1 mouse cellular context compared by ENCODE assay signal in genomic region chr4:117013596-117013995, GRCm38 (mm10).
TF ChIP-seq lines count a peak whose summit lies in the region.

No protein-coding gene starts in this region.

TF ChIP-seq in MEL, 35 proteins besides CTCF, POLR2A, EP300 and RAD21 (continued from another document):
- TF ChIP-seq GABPA (IDR thresholded peaks at IDR 0.05; ENCODE audit: low read depth, low read length) (no peak), ELF1 (IDR thresholded peaks at IDR 0.05; ENCODE audit: low read depth, low read length) (no peak), ZC3H11A (IDR thresholded peaks at IDR 0.05; ENCODE audit: low read depth, low read length) (no peak), CHD1 (IDR thresholded peaks at IDR 0.05; ENCODE audit: low read depth, low read length) (no peak), ZMIZ1 (IDR thresholded peaks at IDR 0.05; ENCODE audit: low read depth, low read length) (no peak), USF2 (IDR thresholded peaks at IDR 0.05; ENCODE audit: borderline replicate concordance in 1 of 2, insufficient read depth in 1 of 2, low read depth in 1 of 2, low read length in 2 of 2) (no peak), RCOR1 (IDR thresholded peaks at IDR 0.05; ENCODE audit: low read depth, low read length) (no peak), KAT2A (conservative IDR thresholded peaks at IDR 0.05; ENCODE audit: low read depth, low read length) (no peak), MAX (IDR thresholded peaks at IDR 0.05; ENCODE audit: low read length) (no peak)
TF ChIP-seq in MEL: peak in this region for 0.
